Mouse (Mus musculus) testis, adult 2 months (tissue): ENCODE results near the gene Mfsd14a.

Experiments
- CTCF ChIP-seq: fragments of 200-500 bp; IDR thresholded peaks from 2 replicates; pipeline ENCODE4 v1.5.1; 2012; ENCODE audit warnings: low read depth, mild to moderate bottlenecking, inconsistent platforms, low read length, moderate library complexity; ENCODE audit not compliant: control insufficient read depth, insufficient read depth, insufficient replicate concordance
- POLR2A ChIP-seq: fragments of 200-500 bp; IDR thresholded peaks from 2 replicates; pipeline ENCODE4 v1.6.1; 2012; ENCODE audit warnings: low read depth, mild to moderate bottlenecking, inconsistent platforms, low read length, moderate library complexity; ENCODE audit not compliant: control insufficient read depth

- TF ChIP-seq CTCF = no peak
- TF ChIP-seq POLR2A = peak; percentile 88
Measured at GRCm38 (mm10) chr3:116594728-116595602, 67.5 kb downstream of the Mfsd14a start, which contains the start of gene Sass6.
